Mouse (Mus musculus): ENCODE results near the gene Rph3al.

Gene Rph3al

GRCm38 (mm10) chr11:75948789-75949188 is 10.6 kb upstream of the Rph3al start:
- DNase-seq, result no peak

- no peak for DNase-seq
Observed at GRCm38 (mm10) chr11:75947223-75947622, 9.0 kb upstream of the Rph3al start.

DNA sequence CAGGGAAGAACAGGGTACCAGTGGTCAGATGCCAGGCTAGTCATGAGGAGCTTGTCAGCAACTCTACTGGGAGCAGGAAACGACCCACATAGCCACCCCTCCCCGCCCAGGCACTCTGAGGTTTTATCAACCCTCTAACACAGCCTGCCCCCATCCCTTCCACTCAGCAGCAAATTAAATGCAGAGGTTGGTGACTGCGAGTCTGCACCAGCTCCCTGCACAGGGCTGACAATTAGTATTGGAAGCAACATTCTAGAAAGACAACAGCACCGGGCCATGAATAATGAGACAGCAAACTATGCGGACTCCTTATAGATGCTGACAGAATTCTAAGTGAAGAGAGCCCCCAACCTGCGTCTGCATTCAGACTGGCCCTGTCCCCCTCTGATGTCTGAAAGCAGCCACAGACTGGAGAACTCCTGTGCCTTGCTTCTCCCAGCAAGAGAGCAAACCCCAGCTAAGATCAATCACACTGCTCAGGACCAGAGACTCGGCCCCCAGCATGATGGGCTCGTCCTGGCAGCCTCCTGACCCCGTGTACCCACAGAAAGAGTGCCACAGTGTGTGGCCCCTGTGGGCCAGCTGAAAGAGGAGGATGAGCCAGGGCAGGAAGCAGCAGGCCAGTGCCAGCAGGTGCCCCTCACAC is 7.7 kb upstream of the Rph3al start:
- no peak for DNase-seq

GRCm38 (mm10) chr11:75937370-75937871 is 808 bp downstream of the Rph3al start:
- DNase-seq, result no peak

DNA sequence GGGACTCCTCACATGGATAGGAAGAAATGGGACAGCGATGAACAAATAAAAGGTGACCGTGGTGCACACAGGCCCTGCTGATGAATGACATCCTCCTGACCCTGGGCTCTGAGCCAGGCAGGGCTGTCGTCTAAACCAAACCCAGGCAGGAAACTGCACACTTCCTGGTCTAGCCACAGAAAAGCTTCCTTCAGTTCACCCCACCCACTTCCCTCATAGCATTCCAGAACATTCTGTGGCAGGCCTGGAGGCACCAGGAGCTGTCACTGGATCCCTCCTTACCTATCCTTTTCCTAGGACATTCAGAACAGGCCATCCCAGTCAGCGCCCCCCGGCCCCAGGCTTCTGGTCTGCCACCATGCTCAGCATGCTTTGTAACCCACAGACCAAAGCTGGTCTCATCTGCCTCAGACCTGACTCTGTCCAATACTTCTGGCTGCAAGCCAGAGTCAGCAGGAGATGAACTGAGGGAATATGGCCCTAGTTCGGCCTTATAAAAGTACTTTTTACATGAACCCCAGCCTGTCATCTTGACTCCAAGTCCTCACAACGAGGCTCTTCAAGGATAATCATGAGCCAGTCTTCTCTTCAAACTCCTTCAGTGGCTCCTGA is 2.3 kb downstream of the Rph3al start:
- DNase-seq, result no peak

- no peak for DNase-seq
Observed at GRCm38 (mm10) chr11:75934425-75934824, 3.8 kb downstream of the Rph3al start.

DNA sequence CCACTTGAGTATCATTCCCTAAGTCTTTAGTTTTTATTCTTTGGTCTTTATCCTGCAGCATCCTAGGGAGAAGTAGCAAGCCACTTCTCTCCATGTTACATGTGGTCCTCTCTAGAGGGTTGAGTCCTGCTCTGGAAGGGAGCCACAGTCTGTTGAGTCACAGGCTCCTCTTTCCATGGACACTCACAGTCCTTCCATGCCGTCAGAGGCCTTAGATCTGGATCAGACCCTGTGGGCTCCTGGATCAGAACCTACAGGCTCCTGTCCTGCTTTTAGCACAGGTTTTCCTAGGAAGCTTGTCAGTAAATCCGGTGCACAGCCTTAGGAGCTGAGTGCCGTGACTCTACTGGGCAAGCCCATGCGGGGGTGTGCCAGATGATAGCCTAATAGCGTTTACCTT is 4.9 kb downstream of the Rph3al start:
- DNase-seq, result no peak

DNA sequence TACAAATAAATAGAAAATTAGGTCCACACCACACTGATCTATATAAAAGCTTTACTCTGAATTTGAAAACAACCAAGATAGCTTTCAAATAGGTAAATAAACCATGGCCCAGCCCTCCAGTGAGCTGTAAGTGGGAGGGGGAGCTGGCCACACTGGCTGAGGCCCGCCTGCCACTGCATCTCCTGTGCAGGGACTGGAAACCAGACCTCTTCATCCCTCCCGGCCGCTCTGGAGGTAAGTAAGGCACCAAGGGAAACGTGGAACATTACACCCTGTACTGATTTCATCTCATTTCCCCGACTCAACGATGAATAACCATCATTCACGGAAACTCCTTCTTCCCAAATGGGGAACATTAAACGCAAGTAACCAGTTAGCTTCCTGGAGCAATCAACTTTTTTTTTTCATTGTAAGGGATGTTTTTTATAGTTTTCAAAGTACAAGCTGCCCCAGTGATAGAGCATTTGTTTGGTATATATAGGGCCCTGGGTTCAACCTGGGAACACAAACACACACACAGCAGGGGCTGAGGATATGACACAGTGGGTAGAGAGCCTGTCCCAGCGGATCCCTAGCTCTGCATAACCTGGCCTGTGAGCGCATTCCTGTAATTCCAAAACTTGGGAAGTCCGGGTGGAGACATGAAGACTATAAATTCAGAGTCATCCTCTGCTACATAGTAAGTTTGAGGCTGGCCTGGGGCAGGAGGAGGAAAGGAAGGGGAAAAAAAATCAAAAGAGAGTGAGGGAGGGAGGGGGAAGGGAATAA is 7.1 kb downstream of the Rph3al start:
- DNase-seq, result no peak

GRCm38 (mm10) chr11:75930208-75930607 is 8.0 kb downstream of the Rph3al start:
- DNase-seq, result no peak

- DNase-seq, result no peak
Observed at GRCm38 (mm10) chr11:75927881-75928280, 10.3 kb downstream of the Rph3al start.

GRCm38 (mm10) chr11:75926431-75927312 is 11.6 kb downstream of the Rph3al start:
- DNase-seq, result no peak

GRCm38 (mm10) chr11:75925801-75926200 is 12.4 kb downstream of the Rph3al start:
- peak; percentile 41 for DNase-seq

DNA sequence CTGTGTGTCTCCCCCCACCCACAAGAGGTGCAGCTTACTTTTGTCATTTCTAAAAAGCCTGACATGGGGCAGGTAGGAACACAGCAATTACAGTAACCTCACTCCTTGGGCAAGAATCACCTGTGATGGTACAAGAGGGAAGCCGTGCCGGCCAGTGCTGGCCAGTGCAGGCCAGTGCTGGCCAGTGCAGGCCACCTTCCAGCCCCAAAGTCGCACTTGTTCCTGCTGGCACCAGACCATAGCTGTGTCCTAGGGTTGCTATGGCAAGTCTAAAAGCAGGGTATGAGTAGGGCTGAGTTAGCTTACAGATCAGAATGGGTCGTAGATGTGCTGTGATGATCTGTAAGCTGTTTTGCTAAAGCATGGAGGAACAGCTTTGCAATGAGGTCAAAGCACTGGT is 15.5 kb downstream of the Rph3al start:
- DNase-seq, result no peak

GRCm38 (mm10) chr11:75919139-75919538 is 19.1 kb downstream of the Rph3al start:
- no peak for DNase-seq

GRCm38 (mm10) chr11:75917340-75917739 is 20.9 kb downstream of the Rph3al start:
- no peak for DNase-seq

DNA sequence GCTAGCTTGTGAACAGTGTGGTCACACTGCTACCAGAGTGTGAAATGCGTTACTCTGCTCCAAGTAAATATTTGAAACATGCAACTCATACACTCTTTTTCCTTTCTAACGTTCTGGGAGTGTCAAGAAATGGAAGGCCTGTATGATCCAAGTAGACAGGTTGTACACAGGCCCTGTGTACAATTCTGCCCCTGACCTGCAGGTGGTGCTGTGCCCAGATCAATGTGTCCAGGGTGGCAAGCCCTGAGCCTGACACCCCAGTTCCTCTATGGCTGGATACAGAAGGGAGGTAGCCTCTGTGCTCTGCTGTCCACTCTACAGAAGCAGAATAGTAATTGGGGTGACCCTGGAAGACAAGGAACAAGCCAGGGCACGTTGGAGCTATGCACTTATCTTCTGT is 24.3 kb downstream of the Rph3al start:
- no peak for DNase-seq

- DNase-seq, result peak; percentile 32
Observed at GRCm38 (mm10) chr11:75912944-75913657, 25.1 kb downstream of the Rph3al start.

DNA sequence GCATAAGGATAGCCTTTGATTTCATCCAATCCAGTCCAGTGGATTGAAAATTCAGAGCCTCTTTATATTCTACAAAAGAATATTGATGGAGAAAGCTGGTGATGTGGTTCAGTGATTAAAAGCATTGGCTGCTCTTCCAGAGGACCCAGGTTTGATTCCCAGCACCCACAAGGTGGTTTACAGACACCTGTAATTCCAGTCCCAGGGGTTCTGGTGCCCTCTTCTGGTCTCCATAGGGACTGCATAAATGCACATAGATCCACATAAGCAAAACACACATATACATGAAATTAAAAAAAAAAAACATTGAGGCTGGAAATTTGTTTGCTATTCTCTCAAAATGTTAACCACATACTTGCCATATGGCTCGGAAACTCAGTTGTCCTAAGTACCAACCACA is 26.3 kb downstream of the Rph3al start:
- DNase-seq, result no peak

DNA sequence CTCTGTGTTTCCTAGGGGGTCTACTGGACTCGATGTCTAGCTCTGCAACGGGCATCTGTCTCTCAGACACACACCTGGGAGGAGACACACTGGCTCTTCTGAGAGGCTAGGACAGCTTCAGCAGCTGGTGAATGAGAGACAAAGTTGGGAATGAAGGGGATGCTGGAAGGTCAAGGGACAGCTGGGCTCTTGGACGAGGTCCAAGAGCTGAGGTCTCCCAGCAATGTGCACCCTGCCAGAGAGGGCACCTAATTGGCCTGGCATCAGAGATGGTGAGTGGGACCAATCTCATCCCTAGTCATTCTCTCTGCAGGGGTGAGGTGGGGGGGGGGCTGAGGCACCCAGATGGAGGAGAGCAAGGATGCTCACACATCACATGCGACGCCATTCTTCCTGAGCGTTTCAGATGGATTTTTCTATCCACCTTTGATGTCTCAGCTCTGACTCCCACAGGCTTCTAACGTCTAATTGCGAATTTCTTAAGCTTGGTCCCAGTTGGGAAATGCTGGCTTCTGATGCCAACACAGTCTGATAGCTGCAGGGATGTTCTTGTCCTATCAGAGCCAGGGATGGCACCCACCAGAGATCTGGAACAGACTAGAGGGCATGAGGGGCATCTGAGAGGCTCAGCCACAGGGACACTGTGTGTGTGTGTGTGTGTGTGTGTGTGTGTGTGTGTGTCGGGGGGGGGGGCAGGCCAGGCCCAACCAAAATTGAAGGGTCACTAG is 28.4 kb downstream of the Rph3al start:
- DNase-seq, result no peak

DNA sequence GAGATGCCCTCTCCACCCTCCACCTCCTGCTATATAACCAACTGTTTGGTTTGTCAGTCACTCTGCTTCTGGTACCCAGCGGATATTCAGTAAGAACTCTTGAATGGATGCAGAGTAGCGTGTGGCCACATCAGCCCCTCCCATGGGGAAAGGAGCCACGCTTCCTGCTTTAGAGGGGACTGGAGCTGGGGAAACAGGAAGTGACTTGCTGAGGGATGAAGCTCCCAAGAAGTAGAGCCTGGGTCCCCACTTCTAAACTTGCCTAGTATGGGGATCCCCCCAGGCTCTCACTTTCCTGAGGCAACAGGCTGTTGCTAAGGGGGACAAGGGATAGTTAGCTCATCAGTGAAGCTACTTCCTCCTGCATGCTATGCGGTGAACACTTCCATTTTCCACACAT is 30.8 kb downstream of the Rph3al start:
- no peak for DNase-seq

DNA sequence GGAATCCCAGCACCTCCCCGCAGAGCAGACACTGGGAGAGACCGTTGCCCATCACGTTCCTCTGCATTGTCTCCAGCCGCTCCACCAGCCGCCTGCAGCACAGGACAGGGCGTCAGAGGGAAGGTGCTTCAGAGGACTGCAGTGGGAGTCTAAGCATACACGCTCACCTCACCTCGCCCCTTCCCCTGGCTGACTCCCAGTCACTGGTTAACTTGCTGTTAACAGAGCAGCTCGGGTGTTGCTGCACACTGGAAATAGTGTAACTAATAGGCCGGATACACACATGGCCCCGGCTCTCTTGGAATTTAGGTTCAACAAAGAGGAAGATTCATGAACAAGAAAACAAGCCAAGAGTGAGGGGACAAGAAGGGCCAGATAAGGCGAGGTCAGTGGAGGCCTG is 31.7 kb downstream of the Rph3al start:
- no peak for DNase-seq

DNA sequence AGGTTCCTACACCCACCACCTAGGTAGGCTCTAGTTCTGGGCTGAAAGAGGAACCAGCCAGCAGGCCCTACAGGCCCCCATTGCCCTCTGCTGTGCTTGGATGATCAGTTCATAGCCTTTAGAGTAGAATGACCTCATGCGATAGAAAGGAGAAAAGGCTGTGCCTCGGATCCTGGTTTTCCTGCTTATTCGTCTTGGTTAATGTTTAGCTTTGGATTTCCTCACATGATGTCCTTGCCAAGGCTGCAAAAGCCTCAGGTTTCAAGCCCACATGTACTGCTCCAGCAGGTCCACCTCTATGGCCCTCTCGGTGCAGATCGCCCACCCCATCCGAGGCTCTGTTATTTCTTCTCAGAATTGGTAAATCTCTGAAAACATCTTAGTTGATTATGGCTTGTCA is 33.2 kb downstream of the Rph3al start:
- no peak for DNase-seq

Data from cerebellum, adult 9-11 months (tissue).